Mouse (Mus musculus) cerebellum, adult 2 months (tissue): Measurements from ENCODE around the gene Pde10a. TPM values are rescaled to one million over a fixed set of nuclear protein-coding genes. Genes with fewer than 3 reads are reported as not detected.

Experiments
- DNase-seq, 2 experiments: peaks; one replicate each; pipeline ENCODE4 v3.0.0; 2021
- H3K27ac ChIP-seq: fragments of 200-500 bp; 2 replicates; pipeline ENCODE4 v1.5.1; 2012; ENCODE audit warnings: low read length, control low read depth, inconsistent platforms; ENCODE audit not compliant: insufficient read depth
- H3K27me3 ChIP-seq: fragments of 200-500 bp; 2 replicates; pipeline ENCODE4 v1.6.1; 2012; ENCODE audit warnings: inconsistent platforms, mild to moderate bottlenecking, low read length, moderate library complexity; ENCODE audit not compliant: control insufficient read depth, insufficient read depth
- H3K4me1 ChIP-seq: fragments of 200-500 bp; 2 replicates; pipeline ENCODE4 v1.6.1; 2011; ENCODE audit warnings: low read length; ENCODE audit not compliant: control insufficient read depth, insufficient read depth
- H3K4me3 ChIP-seq: fragments of 200-500 bp; replicated peaks from 2 replicates; pipeline ENCODE3; 2011; ENCODE audit warnings: mild to moderate bottlenecking, low read depth, low read length, control low read depth; ENCODE audit not compliant: insufficient read depth
- CTCF ChIP-seq: fragments of 200-500 bp; IDR thresholded peaks from 2 replicates; pipeline ENCODE4 v1.5.1; 2011; ENCODE audit warnings: low read depth, mild to moderate bottlenecking, control low read depth, low read length, moderate library complexity, borderline replicate concordance; ENCODE audit not compliant: insufficient read depth
- POLR2A ChIP-seq: fragments of 200-500 bp; IDR thresholded peaks from 2 replicates; pipeline ENCODE4 v1.6.1; 2011; ENCODE audit warnings: low read length, control low read depth, borderline replicate concordance; ENCODE audit not compliant: insufficient read depth
- WGBS: fragments of 180-500 bp; shearing (Covaris S2); methylation state at CpG from one replicate; pipeline ENCODE4 v1.1.7; 2018; 5-methylcytosine and 5-hydroxymethylcytosine counted together
- polyA plus RNA-seq: library from polyadenylated mRNA; depleted of rRNA; stranded (reverse); fragments of >200 nt; gene quantifications from 2 replicates; pipeline ENCODE4 v1.2.3, GENCODE M21; 2012

Gene Pde10a
- polyA plus RNA-seq, 1 experiment: 40.9 TPM

GRCm38 (mm10) chr17:8641491-8641890, 116.3 kb downstream of the Pde10a start:
- WGBS: 50% methylated on average over 3 of the region's 3 CpGs
- TF ChIP-seq CTCF: no peak
- TF ChIP-seq POLR2A: no peak
- peaks cover 17% of the 10 kb centered on the region for H3K4me1 ChIP-seq
- H3K27ac ChIP-seq: no peak overlapping the region
- no peak overlapping the region for H3K4me3 ChIP-seq
- DNase-seq: no peak
- H3K27me3 ChIP-seq: no peaks in the 10 kb centered on the region

DNA sequence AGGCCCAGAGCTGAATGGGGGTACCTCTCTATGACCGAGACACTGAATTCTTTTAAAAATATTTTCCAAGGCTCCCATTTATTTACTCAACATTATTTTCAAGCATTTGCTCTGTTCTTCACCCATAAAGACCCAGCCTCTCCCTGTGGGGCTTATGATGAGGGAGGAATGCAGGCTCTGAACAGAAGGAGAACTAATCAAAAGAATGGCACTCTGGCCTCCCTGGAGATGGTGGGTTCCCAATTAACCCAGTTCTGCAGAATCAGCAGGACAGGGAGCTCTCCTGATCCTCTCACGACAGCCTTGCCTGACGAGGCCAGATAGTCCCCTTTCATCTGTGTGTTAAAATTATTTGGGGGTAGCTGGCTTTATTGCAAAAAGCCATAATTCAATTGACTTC, 117.2 kb downstream of the Pde10a start:
- Histone ChIP-seq H3K4me1 (peaks cover 11% of the 10 kb centered on the region), H3K4me3 (no peak overlapping the region), H3K27me3 (no peaks in the 10 kb centered on the region), H3K27ac (no peak overlapping the region)
- TF ChIP-seq CTCF (no peak), POLR2A (no peak)
- WGBS: 86% methylated on average over 3 of the region's 3 CpGs
- no peak for DNase-seq

DNA sequence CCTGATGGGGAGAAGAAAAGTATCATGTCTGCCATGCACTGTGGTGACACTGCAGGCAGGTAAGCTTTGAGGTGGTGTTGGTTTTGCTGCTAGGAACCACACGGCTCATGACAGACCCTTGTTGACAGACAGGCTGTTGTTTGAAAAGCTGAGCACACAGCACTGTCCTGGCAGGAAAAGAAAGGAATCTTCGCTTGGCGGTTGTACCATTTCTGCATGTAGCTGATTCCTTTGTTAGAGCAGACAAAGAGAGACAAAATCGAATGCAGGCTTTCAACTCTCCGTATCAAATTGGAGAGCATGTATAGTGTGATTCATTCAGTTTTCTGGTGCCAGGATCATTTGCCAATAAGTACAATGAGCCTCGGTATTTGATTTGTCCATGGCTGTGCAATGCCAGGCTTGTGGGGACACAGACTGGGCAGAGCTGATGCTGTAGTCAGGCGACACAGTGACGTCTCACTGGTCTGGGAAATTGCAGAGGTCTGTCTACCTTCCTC, 122.2 kb downstream of the Pde10a start:
- DNase-seq: peak in 1 of 2 experiments; percentile 72
- WGBS: 10% methylated on average over 8 of the region's 8 CpGs
- Histone ChIP-seq H3K4me3 (no peak overlapping the region), H3K4me1 (peaks cover 16% of the 10 kb centered on the region), H3K27ac (no peak overlapping the region), H3K27me3 (no peaks in the 10 kb centered on the region)
- TF ChIP-seq POLR2A: no peak
- TF ChIP-seq CTCF: no peak

- TF ChIP-seq POLR2A: no peak
- TF ChIP-seq CTCF: no peak
- WGBS: 49% methylated on average over 3 of the region's 3 CpGs
- DNase-seq: peak in 1 of 2 experiments; percentile 32
- Histone ChIP-seq H3K4me3 (no peak overlapping the region), H3K27me3 (no peaks in the 10 kb centered on the region), H3K4me1 (peaks cover 24% of the 10 kb centered on the region), H3K27ac (no peak overlapping the region)
Observed at GRCm38 (mm10) chr17:8648310-8648709, 123.1 kb downstream of the Pde10a start.

DNA sequence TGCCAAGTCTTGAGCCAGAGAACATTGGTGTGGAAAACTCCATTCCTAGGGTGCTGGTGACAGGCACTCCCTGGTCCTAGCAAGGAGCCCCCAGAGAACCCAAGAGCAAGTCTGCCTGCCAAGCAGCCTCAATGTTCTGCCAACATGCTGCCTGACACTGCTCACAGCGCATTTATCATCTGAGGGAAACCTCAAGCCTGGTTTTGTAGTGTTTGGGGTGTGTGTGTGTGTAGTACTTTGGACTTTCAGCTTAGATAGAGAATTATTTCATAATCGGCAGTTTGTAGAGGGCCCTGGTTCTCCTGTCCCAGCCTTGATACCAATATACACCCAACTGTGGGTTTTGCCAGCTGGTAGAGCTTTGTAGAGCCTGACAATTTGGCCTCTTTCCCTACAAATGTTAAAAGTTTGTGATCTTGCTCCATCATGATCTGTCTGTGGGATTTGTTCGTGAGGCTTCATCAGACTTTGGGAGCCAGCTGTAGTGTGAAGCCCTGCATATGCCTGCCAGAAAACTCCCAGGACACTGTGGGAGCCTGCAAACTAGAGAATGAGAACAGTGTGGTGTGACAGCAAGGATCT, 127.6 kb downstream of the Pde10a start:
- 21% methylated on average over 3 of the region's 3 CpGs for WGBS
- Histone ChIP-seq H3K4me3 (no peak overlapping the region), H3K27me3 (no peaks in the 10 kb centered on the region), H3K27ac (no peak overlapping the region), H3K4me1 (peaks cover 27% of the 10 kb centered on the region)
- peak; percentile 50 to 51 for DNase-seq
- no peak for TF ChIP-seq POLR2A
- TF ChIP-seq CTCF: no peak

- WGBS: 81% methylated on average over 9 of the region's 9 CpGs
- H3K4me3 ChIP-seq: no peak overlapping the region
- no peaks in the 10 kb centered on the region for H3K27me3 ChIP-seq
- TF ChIP-seq CTCF: no peak
- TF ChIP-seq POLR2A: no peak
- H3K27ac ChIP-seq: no peak overlapping the region
- DNase-seq: no peak
- peaks cover 25% of the 10 kb centered on the region for H3K4me1 ChIP-seq
Observed at GRCm38 (mm10) chr17:8657661-8658060, 132.5 kb downstream of the Pde10a start.

DNA sequence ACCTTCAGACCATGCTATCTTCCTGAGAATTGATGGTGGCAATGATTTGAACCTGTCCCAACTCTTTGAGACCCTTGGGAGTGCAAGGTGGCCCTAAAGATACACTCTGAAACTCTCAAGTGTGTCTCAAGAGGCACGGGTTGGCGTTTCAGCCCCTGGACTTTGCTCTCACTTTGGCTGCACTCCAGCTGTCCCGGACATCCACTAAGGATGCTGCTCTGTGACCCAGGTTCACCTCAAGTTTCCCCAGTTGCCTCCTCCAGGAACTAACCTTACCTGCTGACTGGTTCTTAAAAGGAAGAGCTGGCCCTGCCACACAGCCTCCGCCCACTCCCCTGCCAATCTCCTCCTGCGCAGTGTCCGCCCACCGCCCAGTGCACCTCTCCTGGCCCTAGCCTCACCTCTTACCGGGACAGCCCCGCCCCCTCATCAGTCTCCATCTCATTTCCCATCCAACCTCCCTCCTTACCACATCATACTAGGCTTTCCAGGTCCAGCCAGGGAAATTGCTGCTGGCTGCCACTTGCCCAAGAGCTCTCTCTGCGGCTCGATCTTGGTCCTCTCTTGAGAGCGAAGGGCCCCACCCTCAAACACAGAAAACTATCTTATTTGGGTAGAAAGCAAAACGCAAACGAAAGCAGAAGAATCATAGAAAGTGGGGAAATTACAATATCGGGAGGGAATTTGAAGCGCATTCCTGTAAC, 133.7 kb downstream of the Pde10a start:
- no peak overlapping the region for H3K4me3 ChIP-seq
- 68% methylated on average over 16 of the region's 16 CpGs for WGBS
- no peak for DNase-seq
- peaks cover 19% of the 10 kb centered on the region for H3K4me1 ChIP-seq
- no peak overlapping the region for H3K27ac ChIP-seq
- H3K27me3 ChIP-seq: no peaks in the 10 kb centered on the region
- TF ChIP-seq POLR2A (no peak), CTCF (no peak)

DNA sequence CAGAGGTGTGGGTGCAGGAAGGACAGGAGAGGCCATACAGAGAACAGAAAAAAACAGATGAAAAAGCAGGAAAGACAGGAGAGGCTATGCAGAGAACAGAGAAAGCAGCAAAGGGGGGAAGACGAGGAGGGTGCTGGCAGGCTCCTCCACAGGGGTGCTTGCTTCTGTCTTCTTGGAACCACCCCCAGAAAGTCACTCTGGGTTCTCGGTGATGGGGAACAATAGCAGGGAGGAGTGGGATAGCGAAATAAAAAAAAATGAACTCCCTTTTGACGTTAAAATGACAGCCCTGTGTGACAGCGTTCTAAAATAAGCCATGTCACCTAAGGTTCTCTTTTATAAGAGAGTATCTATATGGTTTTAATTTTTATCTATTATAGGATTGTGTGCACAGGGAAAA, 141.7 kb downstream of the Pde10a start:
- no peak for DNase-seq
- peaks cover 20% of the 10 kb centered on the region for H3K4me1 ChIP-seq
- no peak for TF ChIP-seq CTCF
- TF ChIP-seq POLR2A: no peak
- H3K27ac ChIP-seq: no peak overlapping the region
- 34% methylated on average over 5 of the region's 5 CpGs for whole genome bisulfite sequencing
- H3K27me3 ChIP-seq: no peaks in the 10 kb centered on the region
- H3K4me3 ChIP-seq: no peak overlapping the region
